8 mouse cellular contexts compared by ENCODE assay signal in genomic region chr17:73803521-73804184, GRCm38 (mm10). TPM values are rescaled to one million over a fixed set of nuclear protein-coding genes. Genes with fewer than 3 reads are reported as not detected.
A peak's percentile ranks its signal among the peaks of the same experiment; 100 is the strongest.
DNase-seq lines count a peak whose midpoint lies in the region; ATAC-seq and TF ChIP-seq lines count a peak whose summit lies in the region.

Ehd3 (plus strand) TSS chr17:73804134.

- no peaks in the 10 kb centered on the region for H3K36me3 ChIP-seq in embryonic facial prominence, embryonic 12.5 days
- no peaks in the 10 kb centered on the region for H3K36me3 ChIP-seq in myocyte (ENCODE audit: control insufficient read depth, insufficient read depth)

- H3K27ac ChIP-seq in gastrocnemius, adult 2 months, result peak within 1 kb of the TSS; percentile 84
- 0 out of 2 replicates have a peak within 1 kb of the TSS, but pooled peaks have one; percentile 13 for H3K27ac ChIP-seq in embryonic facial prominence, embryonic 12.5 days

- no peaks in the 10 kb centered on the region for H3K79me2 ChIP-seq in myocyte (ENCODE audit: control insufficient read depth, insufficient read depth)

- no peak for DNase-seq in gastrocnemius, adult 2 months
- no peak for DNase-seq in gastrocnemius, adult 8-10 months (ENCODE audit: low spot score in 2 of 2)
- peak; percentile 39 for DNase-seq in A20 (ENCODE audit: low read depth, low spot score)
- no peak for DNase-seq in layer of hippocampus, postnatal 14 days (ENCODE audit: low spot score in 2 of 2)
- no peak for DNase-seq in right cerebral cortex, postnatal 14 days

- peak within 1 kb of the TSS; percentile 81 for H3K4me2 ChIP-seq in embryonic facial prominence, embryonic 12.5 days (replicated peaks)
- peak within 1 kb of the TSS; percentile 85 for H3K4me2 ChIP-seq in myocyte (ENCODE audit: low read depth)

- no peaks in the 10 kb centered on the region for H3K9me3 ChIP-seq in embryonic facial prominence, embryonic 12.5 days

- H3K27me3 ChIP-seq in embryonic facial prominence, embryonic 12.5 days, result no peaks in the 10 kb centered on the region
- no peaks in the 10 kb centered on the region for H3K27me3 ChIP-seq in myocyte (ENCODE audit: control insufficient read depth, insufficient read depth, insufficient read length)

- no peak for TF ChIP-seq POLR2A in myocyte (IDR thresholded peaks at IDR 0.05; ENCODE audit: insufficient read length, low read depth)

- peak within 1 kb of the TSS; percentile 87 for H3K4me3 ChIP-seq in gastrocnemius, adult 2 months
- H3K4me3 ChIP-seq in embryonic facial prominence, embryonic 12.5 days, result peak within 1 kb of the TSS; percentile 59
- peak within 1 kb of the TSS; percentile 36 for H3K4me3 ChIP-seq in myocyte

- WGBS in embryonic facial prominence, embryonic 12.5 days, result 87% methylated on average over 5 of the region's 5 CpGs

- intact Hi-C loops in gastrocnemius, adult 2 months (cut with DNase I), result loop anchor here (1.0 kb wide), 1 partner anchor 79 kb away; no protein-coding TSS in a partner anchor

- ATAC-seq in embryonic facial prominence, embryonic 12.5 days (ENCODE audit: insufficient number of reproducible peaks, insufficient read depth, low FRiP score, low TSS enrichment), result no peak
- ATAC-seq in granulocyte monocyte progenitor cell, adult 5-6 weeks (replicated peaks; ENCODE audit: poor library complexity, severe bottlenecking), result no peak

- peak within 1 kb of the TSS; percentile 47 for H3K9ac ChIP-seq in embryonic facial prominence, embryonic 12.5 days

- no peak within 1 kb of the TSS for H3ac ChIP-seq in myocyte (ENCODE audit: control insufficient read depth, insufficient read length)

- no peak for TF ChIP-seq CTCF in gastrocnemius, adult 2 months (IDR thresholded peaks at IDR 0.05)

- H3K4me1 ChIP-seq in embryonic facial prominence, embryonic 12.5 days, result no peaks in the 10 kb centered on the region; the same call in 1 of the 2 replicates

TF ChIP-seq in myocyte, 11 proteins besides CTCF, POLR2A, EP300 and RAD21:
- TF ChIP-seq E2F4 (IDR thresholded peaks at IDR 0.05; ENCODE audit: insufficient read depth), result no peak
- TF ChIP-seq TCF3 (IDR thresholded peaks at IDR 0.05; ENCODE audit: insufficient read length, low read depth), result no peak
- TF ChIP-seq POLR2AphosphoS2 (IDR thresholded peaks at IDR 0.05; ENCODE audit: insufficient read length, low read depth), result no peak
- TF ChIP-seq CEBPB (IDR thresholded peaks at IDR 0.05; ENCODE audit: insufficient read depth, poor library complexity, severe bottlenecking), result no peak
- TF ChIP-seq MYOG (IDR thresholded peaks at IDR 0.05; ENCODE audit: control insufficient read depth in 1 of 3, insufficient read depth in 1 of 3, insufficient read length in 2 of 3, low read depth in 2 of 3), result no peak
- no peak for TF ChIP-seq SRF (IDR thresholded peaks at IDR 0.05; ENCODE audit: control insufficient read depth, insufficient read length, low read depth)
- no peak for TF ChIP-seq TCF12 (IDR thresholded peaks at IDR 0.05; ENCODE audit: insufficient read depth, poor library complexity, severe bottlenecking)
- TF ChIP-seq REST (IDR thresholded peaks at IDR 0.05; ENCODE audit: insufficient read depth, insufficient read length), result no peak
- TF ChIP-seq MAX (IDR thresholded peaks at IDR 0.05; ENCODE audit: low read depth), result no peak
- TF ChIP-seq MYOD1 (IDR thresholded peaks at IDR 0.05; ENCODE audit: control insufficient read depth in 1 of 3, insufficient read length in 2 of 3, low read depth in 2 of 3), result no peak
- TF ChIP-seq USF1 (IDR thresholded peaks at IDR 0.05; ENCODE audit: low read depth), result no peak

RNA-seq across cellular contexts. Expression of gene Ehd3, which starts in this region (rescaled TPM):
- total RNA-seq in gastrocnemius, adult 2 months (2021), result 1 to 10 TPM; 3.4 to 5.9 TPM
- 1 to 10 TPM; 5.3 to 6.8 (median 5.5) TPM for total RNA-seq in gastrocnemius, adult 8-10 months (2022)
- 4.8 and 6.3 TPM in 2 replicates for polyA plus RNA-seq in embryonic facial prominence, embryonic 12.5 days (2016; fragmentation: Nextera tagmentation; extraction: Ambion mirVana)
- total RNA-seq in layer of hippocampus, postnatal 14 days (2021), result 100 to 1,000 TPM; 115 to 118 TPM
- polyA plus RNA-seq in myocyte (2012; fragmentation: generic; extraction: Trizol), result 2.9 TPM
- total RNA-seq in granulocyte monocyte progenitor cell, adult 5-6 weeks (2014; fragmentation: Nextera tagmentation), result 0.26 TPM in 1 of 2 replicates, not detected in the other
- total RNA-seq in granulocyte monocyte progenitor cell, adult 5-6 weeks (2017), result 0.31 and 0.43 TPM in 2 replicates

Comparison
In these comparisons a context has a peak if more than half of its experiments do, and no peak if none do; other contexts are left out.
1. RNA of gene Ehd3 (total RNA-seq): 115 to 118 TPM in layer of hippocampus, postnatal 14 days; 3.4 to 5.9 TPM in gastrocnemius, adult 2 months, 5.3 to 6.8 TPM in gastrocnemius, adult 8-10 months and 0.26 to 0.43 TPM in granulocyte monocyte progenitor cell, adult 5-6 weeks; every median in the first group is over 10 times any median in the second.
2. H3K4me3 ChIP-seq: peak in every context shown above with its lines; median percentile 87 in gastrocnemius, adult 2 months; 59 in embryonic facial prominence, embryonic 12.5 days; 36 in myocyte.